Mouse (Mus musculus) MEL (cell line): ENCODE results near the gene Rbm48. TPM values are rescaled to one million over a fixed set of nuclear protein-coding genes. Genes with fewer than 3 reads are reported as not detected.

Experiments used
- DNase-seq: peaks from one replicate; pipeline ENCODE4 v3.0.0; 2011; ENCODE audit warnings: low read depth, low spot score
- H3K27ac ChIP-seq: 2 replicates; pipeline ENCODE4 v1.5.1; 2012; ENCODE audit warnings: low read depth, mild to moderate bottlenecking, control low read depth, low read length, moderate library complexity; ENCODE audit not compliant: control insufficient read depth
- H3K27me3 ChIP-seq, 2 experiments: fragments of 150-350 bp in 1 of 2; sonication (generic) in 1 of 2; 2 replicates each; pipeline ENCODE4 v1.6.1; 2012; ENCODE audit warnings: low read length in 2 of 2, mild to moderate bottlenecking in 2 of 2, improper control_type of control experiment in 1 of 2, moderate library complexity in 1 of 2; ENCODE audit not compliant: insufficient read depth in 2 of 2, control insufficient read depth in 1 of 2
- H3K36me3 ChIP-seq, 2 experiments: 2 replicates each; pipeline ENCODE4 v1.6.1; 2012 to 2014; ENCODE audit warnings: low read length in 2 of 2, improper control_type of control experiment in 1 of 2, inconsistent platforms in 1 of 2, mild to moderate bottlenecking in 1 of 2; ENCODE audit not compliant: insufficient read depth in 2 of 2, control insufficient read depth in 1 of 2
- H3K4me1 ChIP-seq, 2 experiments: fragments of 150-350 bp in 1 of 2; sonication (generic) in 1 of 2; 2 replicates each; pipeline ENCODE4 v1.6.1; 2012; ENCODE audit warnings: low read length in 2 of 2, improper control_type of control experiment in 1 of 2, mild to moderate bottlenecking in 1 of 2; ENCODE audit not compliant: insufficient read depth in 2 of 2, control insufficient read depth in 1 of 2
- H3K4me3 ChIP-seq, 2 experiments: fragments of 150-350 bp in 1 of 2; sonication (generic) in 1 of 2; 2 replicates each; pipeline ENCODE4 v1.5.1; 2012; ENCODE audit warnings: low read depth in 2 of 2, low read length in 2 of 2, mild to moderate bottlenecking in 2 of 2, moderate library complexity in 2 of 2, control low read depth in 1 of 2, improper control_type of control experiment in 1 of 2; ENCODE audit not compliant: control insufficient read depth in 1 of 2, insufficient read depth in 1 of 2
- H3K79me2 ChIP-seq: 2 replicates; pipeline ENCODE4 v1.6.1; 2012; ENCODE audit warnings: mild to moderate bottlenecking, low read length, moderate library complexity; ENCODE audit not compliant: control insufficient read depth, poor library complexity, insufficient read depth
- H3K9ac ChIP-seq: 2 replicates; pipeline ENCODE4 v1.6.1; 2012; ENCODE audit warnings: low read depth, mild to moderate bottlenecking, control low read depth, low read length, moderate library complexity; ENCODE audit not compliant: control insufficient read depth, poor library complexity, severe bottlenecking
- H3K9me3 ChIP-seq: fragments of 150-350 bp; sonication (generic); replicated peaks from 2 replicates; pipeline ENCODE4 v1.6.1; 2012; ENCODE audit warnings: mild to moderate bottlenecking, low read length, improper control_type of control experiment, moderate library complexity; ENCODE audit not compliant: insufficient read depth
- BHLHE40 ChIP-seq: IDR thresholded peaks from 2 replicates; pipeline ENCODE4 v1.6.1; 2012; ENCODE audit warnings: low read depth, mild to moderate bottlenecking, inconsistent platforms, low read length, improper control_type of control experiment, borderline replicate concordance
- CHD2 ChIP-seq: IDR thresholded peaks from 2 replicates; pipeline ENCODE4 v1.6.1; 2011; ENCODE audit warnings: low read length, improper control_type of control experiment
- CTCF ChIP-seq, 3 experiments: IDR thresholded peaks in 2 of 3; conservative IDR thresholded peaks in 1 of 3; 2 replicates each; pipeline ENCODE4 v1.5.1; 2011 to 2012; ENCODE audit warnings: low read length in 3 of 3, low read depth in 2 of 3, mild to moderate bottlenecking in 2 of 3, improper control_type of control experiment in 1 of 3, inconsistent platforms in 1 of 3, mixed read lengths in 1 of 3, moderate library complexity in 1 of 3; ENCODE audit not compliant: control insufficient read depth in 1 of 3, insufficient read depth in 1 of 3, poor library complexity in 1 of 3, severe bottlenecking in 1 of 3
- E2F4 ChIP-seq: IDR thresholded peaks from 2 replicates; pipeline ENCODE4 v1.6.1; 2011; ENCODE audit warnings: low read depth, low read length, improper control_type of control experiment, borderline replicate concordance
- EP300 ChIP-seq, 2 experiments: IDR thresholded peaks; 2 replicates each; pipeline ENCODE4 v1.6.1; 2011; ENCODE audit warnings: improper control_type of control experiment in 2 of 2, low read length in 2 of 2, low read depth in 1 of 2, mild to moderate bottlenecking in 1 of 2
- GABPA ChIP-seq: IDR thresholded peaks from 2 replicates; pipeline ENCODE4 v1.6.1; 2012; ENCODE audit warnings: low read depth, mild to moderate bottlenecking, inconsistent platforms, low read length, improper control_type of control experiment, moderate library complexity
- GATA1 ChIP-seq: IDR thresholded peaks from 2 replicates; pipeline ENCODE4 v1.6.1; 2011; ENCODE audit warnings: low read depth, low read length, improper control_type of control experiment
- KAT2A ChIP-seq: conservative IDR thresholded peaks from 2 replicates; pipeline ENCODE4 v1.6.1; 2012; ENCODE audit warnings: low read depth, low read length, improper control_type of control experiment, inconsistent platforms
- MAFK ChIP-seq: IDR thresholded peaks from 2 replicates; pipeline ENCODE4 v1.6.1; 2011; ENCODE audit warnings: low read depth, mild to moderate bottlenecking, low read length, improper control_type of control experiment, borderline replicate concordance
- MAX ChIP-seq: IDR thresholded peaks from 2 replicates; pipeline ENCODE4 v1.6.1; 2011; ENCODE audit warnings: low read length, improper control_type of control experiment
- MAZ ChIP-seq: IDR thresholded peaks from 2 replicates; pipeline ENCODE4 v1.6.1; 2012; ENCODE audit warnings: low read depth, mild to moderate bottlenecking, inconsistent platforms, low read length, improper control_type of control experiment
- MEF2A ChIP-seq: IDR thresholded peaks from 2 replicates; pipeline ENCODE4 v1.6.1; 2014; ENCODE audit warnings: low read depth, mild to moderate bottlenecking, inconsistent platforms, low read length, improper control_type of control experiment; ENCODE audit not compliant: poor library complexity, insufficient replicate concordance, severe bottlenecking; ENCODE audit errors: extremely low read depth
- MXI1 ChIP-seq: IDR thresholded peaks from 2 replicates; pipeline ENCODE4 v1.6.1; 2011; ENCODE audit warnings: mild to moderate bottlenecking, low read depth, low read length, improper control_type of control experiment
- MYC ChIP-seq: IDR thresholded peaks from 2 replicates; pipeline ENCODE4 v1.6.1; 2011; ENCODE audit warnings: low read depth, mild to moderate bottlenecking, low read length, improper control_type of control experiment, moderate library complexity
- POLR2A ChIP-seq, 2 experiments: IDR thresholded peaks; 2 replicates each; pipeline ENCODE4 v1.6.1; 2011 to 2012; ENCODE audit warnings: low read length in 2 of 2, mild to moderate bottlenecking in 2 of 2, control low read depth in 1 of 2, improper control_type of control experiment in 1 of 2, low read depth in 1 of 2, moderate library complexity in 1 of 2; ENCODE audit not compliant: control insufficient read depth in 1 of 2, insufficient read depth in 1 of 2, poor library complexity in 1 of 2
- POLR2AphosphoS2 ChIP-seq: IDR thresholded peaks from 2 replicates; pipeline ENCODE4 v1.6.1; 2011; ENCODE audit warnings: low read length, improper control_type of control experiment
- SIN3A ChIP-seq: IDR thresholded peaks from 2 replicates; pipeline ENCODE4 v1.6.1; 2012; ENCODE audit warnings: low read length, improper control_type of control experiment, inconsistent platforms
- TBP ChIP-seq: IDR thresholded peaks from 2 replicates; pipeline ENCODE4 v1.8.0; 2011; ENCODE audit warnings: low read depth, low read length, improper control_type of control experiment
- UBTF ChIP-seq: IDR thresholded peaks from 2 replicates; pipeline ENCODE4 v1.6.1; 2012; ENCODE audit warnings: low read depth, mild to moderate bottlenecking, inconsistent platforms, low read length, improper control_type of control experiment, moderate library complexity, borderline replicate concordance; ENCODE audit not compliant: insufficient read depth
- USF2 ChIP-seq, 2 experiments: IDR thresholded peaks; 2 replicates each; pipeline ENCODE4 v1.6.1; 2011 to 2012; ENCODE audit warnings: improper control_type of control experiment in 2 of 2, low read length in 2 of 2, borderline replicate concordance in 1 of 2, inconsistent platforms in 1 of 2, low read depth in 1 of 2, mild to moderate bottlenecking in 1 of 2; ENCODE audit not compliant: insufficient read depth in 1 of 2
- ZC3H11A ChIP-seq: IDR thresholded peaks from 2 replicates; pipeline ENCODE4 v1.6.1; 2012; ENCODE audit warnings: low read depth, mild to moderate bottlenecking, inconsistent platforms, low read length, improper control_type of control experiment
- ZNF384 ChIP-seq: IDR thresholded peaks from 2 replicates; pipeline ENCODE4 v1.6.1; 2012; ENCODE audit warnings: low read depth, mild to moderate bottlenecking, inconsistent platforms, low read length, improper control_type of control experiment
- polyA plus RNA-seq, 2 experiments: library from polyadenylated mRNA; stranded (reverse) in 1 of 2; unstranded in 1 of 2; fragments of >175 nt in 1 of 2; fragments of >200 nt in 1 of 2; gene quantifications; 2 replicates each; pipeline versions ENCODE4 v1.2.1 to v1.2.4; 2012; ENCODE audit warnings: low replicate concordance in 2 of 2, low read depth in 1 of 2; ENCODE audit not compliant: insufficient read length in 2 of 2, insufficient read depth in 1 of 2, missing spikeins in 1 of 2
- total RNA-seq: library from RNA; depleted of rRNA; stranded (reverse); fragments of 300-350 nt; gene quantifications from 2 replicates; pipeline ENCODE4 v1.2.3, GENCODE M21; 2012

Rbm48 gene
- total and polyA plus RNA-seq, 3 experiments = 12.0 to 12.9 TPM; not detected in 1

DNA sequence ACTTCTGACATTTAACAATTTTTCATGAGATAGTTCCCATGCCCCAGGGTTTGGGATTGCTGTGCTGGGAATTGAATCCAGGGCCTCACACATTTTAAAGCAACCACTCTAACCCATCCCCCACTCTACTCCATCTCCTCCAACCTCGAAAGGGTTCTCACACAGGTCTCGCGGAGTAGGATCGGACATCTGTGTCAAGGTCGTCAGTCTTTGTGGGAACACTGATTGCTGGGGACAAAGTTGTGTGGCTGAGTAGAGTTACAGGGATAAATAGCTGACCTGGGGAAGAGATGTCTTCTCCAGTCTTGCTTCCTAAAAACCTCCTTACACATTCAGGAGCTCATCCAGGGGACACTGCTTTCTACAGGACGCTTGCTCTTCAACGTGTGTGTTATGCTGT, 17.3 kb downstream of the Rbm48 start:
- no peak for DNase-seq

DNA sequence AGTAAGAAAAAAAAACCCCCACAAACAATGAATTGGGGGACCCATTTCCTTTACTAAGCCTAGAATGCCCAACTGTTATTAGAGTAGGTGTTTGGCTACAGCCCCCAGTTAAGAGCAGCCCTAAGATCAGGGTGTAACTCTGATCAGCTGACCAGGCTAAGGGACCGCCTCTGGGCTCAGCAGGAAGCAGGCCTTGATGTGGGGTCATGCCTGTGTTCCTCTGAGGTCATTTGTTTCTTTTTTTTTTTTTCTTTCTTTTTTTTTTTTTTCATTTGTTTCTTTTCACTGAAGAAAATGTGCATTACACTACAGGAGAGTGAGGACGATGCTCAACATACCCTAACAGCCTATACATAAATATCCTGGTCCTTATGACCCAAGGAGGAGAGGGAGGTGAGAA, 18.4 kb downstream of the Rbm48 start:
- no peak for DNase-seq
- TF ChIP-seq MAX = no peak
- no peak for TF ChIP-seq UBTF
- no peak for TF ChIP-seq MEF2A
- TF ChIP-seq GATA1 = no peak
- TF ChIP-seq POLR2A (IDR thresholded peaks at IDR 0.05; ENCODE audit: control insufficient read depth in 1 of 2, insufficient read depth in 1 of 2, low read depth in 1 of 2, low read length in 2 of 2, poor library complexity in 1 of 2) = no peak
- no peak for TF ChIP-seq CHD2
- TF ChIP-seq SIN3A = no peak
- no peak for TF ChIP-seq E2F4
- no peak for TF ChIP-seq BHLHE40
- no peak for TF ChIP-seq POLR2AphosphoS2
- TF ChIP-seq GABPA = no peak
- TF ChIP-seq CTCF (IDR thresholded peaks at IDR 0.05 in 2 of 3, conservative IDR thresholded peaks at IDR 0.05 in 1 of 3; ENCODE audit: control insufficient read depth in 1 of 3, insufficient read depth in 1 of 3, low read depth in 2 of 3, low read length in 3 of 3, poor library complexity in 1 of 3, severe bottlenecking in 1 of 3) = no peak
- TF ChIP-seq USF2 (IDR thresholded peaks at IDR 0.05; ENCODE audit: borderline replicate concordance in 1 of 2, insufficient read depth in 1 of 2, low read depth in 1 of 2, low read length in 2 of 2) = no peak
- TF ChIP-seq MYC = no peak
- no peak for TF ChIP-seq KAT2A
- no peak for TF ChIP-seq ZNF384
- TF ChIP-seq MAZ = no peak
- no peak for TF ChIP-seq ZC3H11A
- TF ChIP-seq TBP = no peak
- no peak for TF ChIP-seq EP300 (IDR thresholded peaks at IDR 0.05; ENCODE audit: low read depth in 1 of 2, low read length in 2 of 2)
- H3K36me3 ChIP-seq = peaks cover 0 to 25% of the 10 kb centered on the region in 2 experiments; a peak in 2 of 4 replicates
- H3K27ac ChIP-seq = no peak overlapping the region
- H3K79me2 ChIP-seq = no peaks in the 10 kb centered on the region
- H3K27me3 ChIP-seq = no peaks in the 10 kb centered on the region
- no peak overlapping the region for H3K4me3 ChIP-seq
- H3K4me1 ChIP-seq = no peaks in the 10 kb centered on the region
- H3K9ac ChIP-seq = no peak overlapping the region
- no peaks in the 10 kb centered on the region for H3K9me3 ChIP-seq

More for the DNA sequence above, 17.3 kb downstream of the Rbm48 start:
- H3K27me3 ChIP-seq = no peaks in the 10 kb centered on the region
- H3K9me3 ChIP-seq = no peaks in the 10 kb centered on the region
- no peak for TF ChIP-seq TBP
- no peak for TF ChIP-seq BHLHE40
- TF ChIP-seq MAFK = no peak
- TF ChIP-seq POLR2A (IDR thresholded peaks at IDR 0.05; ENCODE audit: control insufficient read depth in 1 of 2, insufficient read depth in 1 of 2, low read depth in 1 of 2, low read length in 2 of 2, poor library complexity in 1 of 2) = no peak
- no peak for TF ChIP-seq UBTF
- no peak for TF ChIP-seq MXI1
- no peaks in the 10 kb centered on the region; the same call in 1 of the 2 replicates for H3K79me2 ChIP-seq
- no peak overlapping the region for H3K9ac ChIP-seq
- no peaks in the 10 kb centered on the region for H3K4me1 ChIP-seq
- H3K4me3 ChIP-seq = no peak overlapping the region
- H3K36me3 ChIP-seq = peaks cover 0 to 21% of the 10 kb centered on the region in 2 experiments; a peak in 2 of 4 replicates
- no peak overlapping the region for H3K27ac ChIP-seq
